Mouse (Mus musculus) liver, embryonic 11.5 days (tissue): ENCODE data around the gene Osbpl6. TPM values are rescaled to one million over a fixed set of nuclear protein-coding genes. Genes with fewer than 3 reads are reported as not detected.

Experiments used
- ATAC-seq: fragments of 200-750 bp; cut with Nextera tagmentation; replicated peaks from 2 replicates; pipeline ENCODE4 v1.8.0; 2017; ENCODE audit warnings: moderate number of reproducible peaks, mild to moderate bottlenecking, moderate TSS enrichment, moderate library complexity; ENCODE audit not compliant: low FRiP score
- DNase-seq: peaks from one replicate; pipeline ENCODE4 v3.0.0-alpha.2; 2017; ENCODE audit warnings: low spot score
- H3K27ac ChIP-seq: fragments of 300-500 bp; sonication (generic); 2 replicates; pipeline ENCODE4 v1.5.1; 2014; ENCODE audit warnings: mild to moderate bottlenecking, low read depth, low read length, control low read depth
- H3K27me3 ChIP-seq: fragments of 300-500 bp; sonication (generic); replicated peaks from 2 replicates; pipeline ENCODE4 v1.6.1; 2014; ENCODE audit warnings: low read length, mixed read lengths; ENCODE audit not compliant: control insufficient read depth, insufficient read depth
- H3K36me3 ChIP-seq: fragments of 300-500 bp; sonication (generic); 2 replicates; pipeline ENCODE4 v1.6.1; 2014; ENCODE audit warnings: mild to moderate bottlenecking, low read length, moderate library complexity, mixed read lengths; ENCODE audit not compliant: control insufficient read depth, insufficient read depth
- H3K4me1 ChIP-seq: fragments of 300-500 bp; sonication (generic); replicated peaks from 2 replicates; pipeline ENCODE4 v1.6.1; 2014; ENCODE audit warnings: low read length, mixed read lengths; ENCODE audit not compliant: control insufficient read depth, insufficient read depth
- H3K4me2 ChIP-seq: fragments of 300-500 bp; sonication (generic); 2 replicates; pipeline ENCODE4 v1.6.1; 2014; ENCODE audit warnings: mild to moderate bottlenecking, control low read depth, moderate library complexity
- H3K4me3 ChIP-seq: fragments of 300-500 bp; sonication (generic); 2 replicates; pipeline ENCODE4 v1.5.1; 2014; ENCODE audit warnings: low read depth, low read length, control low read depth
- H3K9ac ChIP-seq: fragments of 300-500 bp; sonication (generic); 2 replicates; pipeline ENCODE4 v1.6.1; 2014; ENCODE audit warnings: low read depth, low read length, control low read depth
- H3K9me3 ChIP-seq: fragments of 300-500 bp; sonication (generic); 2 replicates; pipeline ENCODE4 v1.6.1; 2016; ENCODE audit warnings: low read length, inconsistent platforms, mixed read lengths; ENCODE audit not compliant: control insufficient read depth
- WGBS: fragments of 180-500 bp; shearing (Covaris S2); extraction: QIAGEN DNeasy Blood & Tissue Kit; methylation state at CpG from one replicate; pipeline ENCODE4 v1.1.7; 2014; 5-methylcytosine and 5-hydroxymethylcytosine counted together
- polyA plus RNA-seq: library from polyadenylated mRNA; unstranded; fragments of >200 nt; fragmentation: Nextera tagmentation; extraction: Ambion mirVana; gene quantifications from 2 replicates; pipeline ENCODE4 v1.2.1, GENCODE M21; 2014

Gene Osbpl6
- polyA plus RNA-seq, 1 experiment from 2014 or later = 3.4 TPM

DNA sequence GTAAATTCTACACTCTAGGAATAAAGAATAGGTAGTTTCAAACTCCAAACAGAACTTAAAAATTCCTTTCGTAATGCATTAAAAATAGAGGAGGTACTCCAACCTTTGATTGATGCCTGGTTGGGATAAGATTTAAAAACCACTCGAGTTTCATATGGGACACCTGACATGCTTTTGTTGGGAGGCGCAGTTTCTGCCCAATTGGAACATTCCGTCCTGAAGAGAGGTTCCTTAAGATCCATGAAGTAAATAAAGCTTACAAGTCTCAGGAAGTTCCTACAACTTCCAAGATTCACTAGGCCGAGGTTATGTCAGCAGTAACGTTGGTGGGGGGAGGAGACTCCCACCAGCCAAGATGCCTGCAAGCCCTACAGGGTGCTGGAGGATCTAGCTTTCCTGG lies 115.3 kb downstream of the Osbpl6 start:
- Histone ChIP-seq H3K27ac (no peak overlapping the region), H3K36me3 (no peaks in the 10 kb centered on the region), H3K9ac (no peak overlapping the region), H3K4me2 (no peak overlapping the region), H3K4me3 (no peak overlapping the region), H3K27me3 (no peaks in the 10 kb centered on the region), H3K4me1 (no peaks in the 10 kb centered on the region), H3K9me3 (no peaks in the 10 kb centered on the region)
- WGBS = 70% methylated on average over 6 of the region's 6 CpGs
- ATAC-seq (no peak), DNase-seq (no peak)

- H3K27me3 ChIP-seq = no peaks in the 10 kb centered on the region
- H3K9me3 ChIP-seq = no peaks in the 10 kb centered on the region
- DNase-seq (no peak), ATAC-seq (no peak)
- no peak overlapping the region for H3K27ac ChIP-seq
- H3K4me1 ChIP-seq = no peaks in the 10 kb centered on the region
- H3K9ac ChIP-seq = no peak overlapping the region
- H3K4me2 ChIP-seq = no peak overlapping the region
- 82% methylated on average over 5 of the region's 5 CpGs for WGBS
- no peak overlapping the region for H3K4me3 ChIP-seq
- no peaks in the 10 kb centered on the region for H3K36me3 ChIP-seq
Measured at GRCm38 (mm10) chr2:76524451-76524850, 118.1 kb downstream of the Osbpl6 start.

DNA sequence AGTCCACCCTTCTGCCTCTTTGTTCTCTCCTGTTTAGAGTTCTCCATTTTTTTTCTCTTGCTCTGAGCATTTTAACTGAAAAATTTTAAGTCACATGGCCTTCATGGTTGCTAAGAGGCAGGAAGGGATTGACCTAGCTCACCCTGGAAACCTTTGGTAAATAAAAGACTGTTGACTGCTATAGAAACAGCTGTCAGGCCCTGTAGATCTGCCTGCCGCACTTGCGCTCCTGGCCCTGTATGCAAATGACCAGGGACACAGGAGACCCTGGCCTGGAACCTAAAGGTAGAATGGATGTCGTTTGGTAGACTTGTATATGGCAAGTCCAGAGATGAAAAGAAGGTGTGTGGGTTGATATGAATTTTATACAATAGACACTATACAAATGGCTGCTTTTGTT lies 119.3 kb downstream of the Osbpl6 start:
- no peak overlapping the region for H3K4me3 ChIP-seq
- 52% methylated on average over 3 of the region's 3 CpGs for WGBS
- H3K27me3 ChIP-seq = no peaks in the 10 kb centered on the region
- no peak overlapping the region for H3K27ac ChIP-seq
- ATAC-seq = 0 out of 2 replicates have a peak, but pooled peaks have one; percentile 34
- H3K9ac ChIP-seq = no peak overlapping the region
- no peak overlapping the region for H3K4me2 ChIP-seq
- no peaks in the 10 kb centered on the region for H3K36me3 ChIP-seq
- no peak for DNase-seq
- H3K4me1 ChIP-seq = no peaks in the 10 kb centered on the region
- no peaks in the 10 kb centered on the region for H3K9me3 ChIP-seq

- no peaks in the 10 kb centered on the region for H3K27me3 ChIP-seq
- H3K9me3 ChIP-seq = no peaks in the 10 kb centered on the region
- ATAC-seq (no peak), DNase-seq (no peak)
- H3K4me1 ChIP-seq = no peaks in the 10 kb centered on the region
- no peak overlapping the region for H3K4me3 ChIP-seq
- no peaks in the 10 kb centered on the region for H3K36me3 ChIP-seq
- no peak overlapping the region for H3K4me2 ChIP-seq
- H3K27ac ChIP-seq = no peak overlapping the region
- 82% methylated on average over 14 of the region's 14 CpGs for WGBS
- no peak overlapping the region for H3K9ac ChIP-seq
Measured at GRCm38 (mm10) chr2:76532490-76533126, 126.3 kb downstream of the Osbpl6 start.

- ATAC-seq (no peak), DNase-seq (no peak)
- Histone ChIP-seq H3K4me2 (no peak overlapping the region), H3K4me1 (no peaks in the 10 kb centered on the region), H3K27me3 (no peaks in the 10 kb centered on the region), H3K36me3 (no peaks in the 10 kb centered on the region), H3K27ac (no peak overlapping the region), H3K9ac (no peak overlapping the region), H3K4me3 (no peak overlapping the region), H3K9me3 (no peaks in the 10 kb centered on the region)
- 85% methylated on average over 7 of the region's 7 CpGs for WGBS
Measured at GRCm38 (mm10) chr2:76534932-76535331, 128.6 kb downstream of the Osbpl6 start.

DNA sequence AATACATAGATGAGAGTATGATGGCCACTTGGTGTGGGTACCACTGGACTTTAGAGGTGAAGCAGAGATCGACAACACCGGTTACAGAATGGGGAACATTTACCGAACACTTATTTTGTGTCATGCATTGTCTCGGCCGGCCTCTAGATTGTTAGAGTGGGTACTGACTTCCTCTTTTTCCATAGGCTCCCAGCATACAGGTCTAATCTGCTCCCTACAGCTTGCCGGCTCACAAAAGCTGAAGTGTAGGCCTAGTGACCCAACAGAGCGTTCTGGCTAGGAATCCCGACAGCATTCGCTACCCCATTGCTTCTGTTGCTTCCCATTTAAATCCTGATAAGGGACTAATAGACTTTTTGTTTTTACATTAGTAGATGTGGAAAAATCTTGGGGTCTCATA lies 135.6 kb downstream of the Osbpl6 start:
- H3K4me2 ChIP-seq = no peak overlapping the region
- H3K36me3 ChIP-seq = no peaks in the 10 kb centered on the region
- H3K4me1 ChIP-seq = no peaks in the 10 kb centered on the region
- WGBS = 51% methylated on average over 9 of the region's 9 CpGs
- H3K27ac ChIP-seq = no peak overlapping the region
- no peaks in the 10 kb centered on the region for H3K27me3 ChIP-seq
- no peak for ATAC-seq
- no peak overlapping the region for H3K4me3 ChIP-seq
- H3K9me3 ChIP-seq = no peaks in the 10 kb centered on the region
- DNase-seq = no peak
- H3K9ac ChIP-seq = no peak overlapping the region

DNA sequence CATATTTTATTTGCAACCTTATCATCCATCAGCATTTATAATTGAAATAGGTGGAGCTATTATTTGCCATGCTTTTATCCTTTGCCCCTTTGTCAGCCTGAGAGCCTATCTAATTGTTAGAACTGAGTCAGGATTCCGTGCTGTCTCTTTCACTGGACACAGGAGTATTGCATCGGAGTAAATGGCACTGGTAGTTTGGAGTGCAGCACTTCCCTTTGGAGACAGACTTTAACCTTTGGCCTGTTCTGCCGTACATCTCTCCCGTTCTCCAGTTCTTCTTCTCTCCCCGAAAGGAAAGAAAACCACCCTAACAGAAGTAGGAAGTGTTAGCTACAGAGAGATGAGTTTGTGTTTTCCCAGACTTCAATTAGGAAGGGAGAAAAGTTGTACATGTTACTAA lies 136.6 kb downstream of the Osbpl6 start:
- H3K4me1 ChIP-seq = no peaks in the 10 kb centered on the region
- WGBS = 76% methylated on average over 5 of the region's 5 CpGs
- ATAC-seq (no peak), DNase-seq (no peak)
- H3K4me3 ChIP-seq = no peak overlapping the region
- no peaks in the 10 kb centered on the region for H3K27me3 ChIP-seq
- no peaks in the 10 kb centered on the region for H3K36me3 ChIP-seq
- H3K9ac ChIP-seq = no peak overlapping the region
- H3K4me2 ChIP-seq = no peak overlapping the region
- H3K27ac ChIP-seq = no peak overlapping the region
- H3K9me3 ChIP-seq = no peaks in the 10 kb centered on the region

GRCm38 (mm10) chr2:76545539-76545938 lies 139.2 kb downstream of the Osbpl6 start:
- DNase-seq = no peak
- Histone ChIP-seq H3K9ac (no peak overlapping the region), H3K9me3 (no peaks in the 10 kb centered on the region), H3K4me3 (no peak overlapping the region), H3K27me3 (no peaks in the 10 kb centered on the region), H3K36me3 (no peaks in the 10 kb centered on the region), H3K27ac (no peak overlapping the region), H3K4me1 (no peaks in the 10 kb centered on the region), H3K4me2 (no peak overlapping the region)
- no peak for ATAC-seq
- WGBS = 75% methylated on average over 8 of the region's 8 CpGs

DNA sequence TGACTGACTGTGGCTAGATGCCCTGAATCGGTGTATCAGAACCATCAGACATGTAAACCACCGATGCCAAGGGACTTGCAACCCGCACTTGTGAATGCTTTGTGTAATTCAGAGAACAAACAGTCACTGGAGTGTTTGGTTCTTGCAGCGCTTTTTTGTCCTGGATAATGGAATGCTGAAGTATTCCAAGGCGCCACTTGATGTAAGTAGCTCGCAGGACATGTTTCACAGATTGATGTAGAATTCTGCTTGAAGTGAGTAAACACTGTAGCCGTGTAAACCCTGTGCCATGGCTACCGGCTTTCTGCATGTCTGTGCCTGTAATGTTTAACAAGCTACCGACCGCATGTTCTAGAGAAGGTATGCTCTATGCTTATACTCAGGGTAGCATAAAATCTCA lies 141.9 kb downstream of the Osbpl6 start:
- Histone ChIP-seq H3K36me3 (no peaks in the 10 kb centered on the region), H3K4me2 (no peak overlapping the region), H3K9ac (no peak overlapping the region), H3K27me3 (no peaks in the 10 kb centered on the region), H3K4me3 (no peak overlapping the region), H3K27ac (no peak overlapping the region), H3K9me3 (no peaks in the 10 kb centered on the region), H3K4me1 (no peaks in the 10 kb centered on the region)
- ATAC-seq (no peak), DNase-seq (no peak)
- WGBS = 87% methylated on average over 10 of the region's 10 CpGs
